In the genomic region with DNA sequence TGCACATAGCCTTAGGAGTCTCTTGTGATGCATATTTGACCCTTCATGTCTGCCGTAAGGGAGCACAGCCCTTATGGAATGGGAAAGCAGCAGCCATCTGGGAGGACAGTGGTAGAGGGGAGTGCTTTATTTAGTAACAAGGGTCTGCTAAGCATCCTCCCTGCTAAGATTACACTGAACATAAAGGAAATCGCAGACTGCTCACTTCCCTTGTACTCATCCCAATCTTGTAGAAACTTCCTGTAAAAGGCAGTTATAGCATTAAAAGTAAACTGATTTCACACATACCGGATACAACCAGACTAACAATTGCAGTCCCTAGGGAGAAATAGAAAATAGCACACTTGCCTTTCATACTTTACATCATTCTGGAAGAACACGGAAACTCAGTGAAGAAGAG, we compare ENCODE assay signal across 18 mouse cellular contexts. TPM values are rescaled to one million over a fixed set of nuclear protein-coding genes. Genes with fewer than 3 reads are reported as not detected.
A peak's percentile ranks its signal among the peaks of the same experiment; 100 is the strongest.
DNase-seq lines count a peak whose midpoint lies in the region; ATAC-seq and TF ChIP-seq lines count a peak whose summit lies in the region.
"Had no signal": no experiment of that assay in that cellular context is flagged by ENCODE, and none has a peak within 500 bp of the region (broad histone marks: within the 10 kb centered on the region; RNA-seq: fewer than 3 reads in every experiment).

No protein-coding gene starts in this region.

- no peak overlapping the region for H3K9ac ChIP-seq in heart, embryonic 12.5 days
- H3K9ac ChIP-seq in kidney, postnatal 0 days (ENCODE audit: low read depth, low read length): no peak overlapping the region
- no peak overlapping the region for H3K9ac ChIP-seq in heart, embryonic 15.5 days
- H3K9ac ChIP-seq: hindbrain, embryonic 13.5 days; stomach, embryonic 15.5 days had no signal

- 27% methylated on average over 4 of the region's 4 CpGs for WGBS in heart, embryonic 12.5 days
- WGBS in kidney, postnatal 0 days: 31% methylated on average over 4 of the region's 4 CpGs
- 21% methylated on average over 4 of the region's 4 CpGs for WGBS in heart, embryonic 15.5 days

- no peaks in the 10 kb centered on the region for H3K27me3 ChIP-seq in heart, embryonic 12.5 days (replicated peaks)
- no peaks in the 10 kb centered on the region for H3K27me3 ChIP-seq in kidney, postnatal 0 days (ENCODE audit: insufficient read depth, low read length)
- no peaks in the 10 kb centered on the region for H3K27me3 ChIP-seq in heart, embryonic 15.5 days
- H3K27me3 ChIP-seq: hindbrain, embryonic 13.5 days; stomach, embryonic 15.5 days had no signal

- no peak overlapping the region for H3K27ac ChIP-seq in heart, embryonic 12.5 days (ENCODE audit: poor library complexity, severe bottlenecking)
- peak overlapping the region; percentile 10; the same call in 1 of the 2 replicates for H3K27ac ChIP-seq in kidney, postnatal 0 days
- H3K27ac ChIP-seq in bone marrow macrophage, adult 2 months (ENCODE audit: insufficient read depth, low read depth, low read length): peak overlapping the region; percentile 43
- H3K27ac ChIP-seq in heart, embryonic 15.5 days: 0 out of 2 replicates have a peak overlapping the region, but pooled peaks have one; percentile 34
- H3K27ac ChIP-seq: hindbrain, embryonic 13.5 days; stomach, embryonic 15.5 days had no signal

- DNase-seq in heart, postnatal 10 days: no peak
- peak; percentile 84 for DNase-seq in kidney, postnatal 0 days (ENCODE audit: low spot score)
- no peak for DNase-seq in kidney, postnatal 25 days
- no peak for DNase-seq in right cerebral cortex, postnatal 10 days (ENCODE audit: low spot score in 2 of 2)
- no peak for DNase-seq in testis, postnatal 10 days (ENCODE audit: low spot score)
- DNase-seq: cerebellum, adult 11 months; cerebellum, postnatal 36 days; gastrocnemius, postnatal 36 days; lung, adult 18-20 months; right cerebral cortex, adult 18-20 months; spleen, adult 18-20 months had no signal

- peak; percentile 66; the same call in 1 of the 2 replicates for ATAC-seq in heart, embryonic 12.5 days (ENCODE audit: insufficient number of reproducible peaks, low FRiP score)
- ATAC-seq in kidney, postnatal 0 days (replicated peaks; ENCODE audit: low FRiP score, low read depth): no peak
- ATAC-seq in heart, embryonic 15.5 days (replicated peaks; ENCODE audit: insufficient number of reproducible peaks, insufficient read depth, low FRiP score, low read depth): peak; percentile 73

- no peak overlapping the region for H3K4me3 ChIP-seq in heart, embryonic 12.5 days
- no peak overlapping the region for H3K4me3 ChIP-seq in kidney, postnatal 0 days (replicated peaks; ENCODE audit: low read depth, low read length)
- no peak overlapping the region for H3K4me3 ChIP-seq in bone marrow macrophage, adult 2 months (ENCODE audit: insufficient read depth, low read length)
- no peak overlapping the region for H3K4me3 ChIP-seq in heart, embryonic 15.5 days
- H3K4me3 ChIP-seq: hindbrain, embryonic 13.5 days; stomach, embryonic 15.5 days had no signal

- no peaks in the 10 kb centered on the region for H3K36me3 ChIP-seq in heart, embryonic 12.5 days
- H3K36me3 ChIP-seq in kidney, postnatal 0 days (ENCODE audit: insufficient read depth, low read length): no peaks in the 10 kb centered on the region
- no peaks in the 10 kb centered on the region for H3K36me3 ChIP-seq in heart, embryonic 15.5 days
- H3K36me3 ChIP-seq: G1E; hindbrain, embryonic 13.5 days; stomach, embryonic 15.5 days had no signal

- no peaks in the 10 kb centered on the region for H3K9me3 ChIP-seq in heart, embryonic 12.5 days (replicated peaks)
- no peaks in the 10 kb centered on the region for H3K9me3 ChIP-seq in kidney, postnatal 0 days (replicated peaks; ENCODE audit: low read length)
- H3K9me3 ChIP-seq in heart, embryonic 15.5 days (replicated peaks): no peaks in the 10 kb centered on the region
- H3K9me3 ChIP-seq: G1E; hindbrain, embryonic 13.5 days; stomach, embryonic 15.5 days had no signal

- H3K4me2 ChIP-seq in heart, embryonic 12.5 days: no peak overlapping the region
- H3K4me2 ChIP-seq in kidney, postnatal 0 days (ENCODE audit: low read length): 0 out of 2 replicates have a peak overlapping the region, but pooled peaks have one; percentile 14
- H3K4me2 ChIP-seq in heart, embryonic 15.5 days: peak overlapping the region; percentile 21; the same call in 1 of the 2 replicates
- H3K4me2 ChIP-seq: hindbrain, embryonic 13.5 days; midbrain, embryonic 11.5 days; stomach, embryonic 15.5 days had no signal

- TF ChIP-seq CTCF in kidney, postnatal 0 days (IDR thresholded peaks at IDR 0.05; ENCODE audit: low read depth): no peak
- TF ChIP-seq CTCF in bone marrow macrophage, adult 2 months (IDR thresholded peaks at IDR 0.05; ENCODE audit: low read depth, low read length): no peak

- H3K4me1 ChIP-seq in heart, embryonic 12.5 days (replicated peaks): peaks cover 21% of the 10 kb centered on the region
- no peaks in the 10 kb centered on the region for H3K4me1 ChIP-seq in kidney, postnatal 0 days (replicated peaks; ENCODE audit: insufficient read depth, low read length)
- peaks cover 36% of the 10 kb centered on the region for H3K4me1 ChIP-seq in bone marrow macrophage, adult 2 months (ENCODE audit: control insufficient read depth, insufficient read depth, low read length)
- H3K4me1 ChIP-seq in heart, embryonic 15.5 days (replicated peaks): peaks cover 15% of the 10 kb centered on the region
- H3K4me1 ChIP-seq: hindbrain, embryonic 13.5 days; stomach, embryonic 15.5 days had no signal

- intact Hi-C loops in heart, postnatal 10 days (cut with DNase I): no loop called here

- TF ChIP-seq POLR2A in bone marrow macrophage, adult 2 months (IDR thresholded peaks at IDR 0.05; ENCODE audit: borderline replicate concordance, low read depth, low read length): no peak

RNA-seq across cellular contexts. Expression of a gene that starts 7.4 kb away (rescaled TPM):
- polyA plus RNA-seq in heart, embryonic 12.5 days (2016; fragmentation: Nextera tagmentation; extraction: Ambion mirVana): 13.8 and 14.7 TPM in 2 replicates
- total RNA-seq in heart, postnatal 10 days (2021): 10 to 100 TPM; 23.7 to 30.8 TPM
- polyA plus RNA-seq in kidney, postnatal 0 days (2015; fragmentation: Nextera tagmentation; extraction: Ambion mirVana): 16.2 and 17.5 TPM in 2 replicates
- 53.4 and 59.1 TPM in 2 replicates for polyA plus RNA-seq in bone marrow macrophage, adult 2 months (2012; ENCODE audit: insufficient read depth, insufficient read length, missing spikeins)
- polyA plus RNA-seq in heart, embryonic 15.5 days (2015; fragmentation: Nextera tagmentation; extraction: Ambion mirVana): 6.9 and 7.6 TPM in 2 replicates
